Comparison of ENCODE assay signal across 8 mouse cellular contexts in genomic region chr1:181256689-181257584, GRCm38 (mm10). TPM values are rescaled to one million over a fixed set of nuclear protein-coding genes. Genes with fewer than 3 reads are reported as not detected.
A peak's percentile ranks its signal among the peaks of the same experiment; 100 is the strongest.
DNase-seq lines count a peak whose midpoint lies in the region; ATAC-seq and TF ChIP-seq lines count a peak whose summit lies in the region.

No protein-coding gene starts in this region.

- WGBS in liver, embryonic 16.5 days (ENCODE audit: insufficient replicate concordance), result 2% methylated on average over 35 of the region's 36 CpGs
- 24% methylated on average over 36 of the region's 36 CpGs for WGBS in neural tube, embryonic 12.5 days

- ATAC-seq in inflammation-experienced regulatory T-cells, adult 6 months, result peak; percentile 66
- peak; percentile 85 for ATAC-seq in liver, embryonic 16.5 days (ENCODE audit: low read depth)
- peak; percentile 57 for ATAC-seq in neural tube, embryonic 12.5 days (ENCODE audit: low FRiP score, low read depth)

- H3K9me3 ChIP-seq in liver, embryonic 16.5 days (replicated peaks; ENCODE audit: control insufficient read depth, low read length), result no peaks in the 10 kb centered on the region
- H3K9me3 ChIP-seq in neural tube, embryonic 12.5 days, result no peaks in the 10 kb centered on the region

- intact Hi-C loops in left cerebral cortex, adult 2 months (cut with DNase I), result no loop called here
- intact Hi-C loops in left cerebral cortex, postnatal 14 days (cut with DNase I), result no loop called here

- H3K4me1 ChIP-seq in liver, embryonic 16.5 days (ENCODE audit: control insufficient read depth, low read depth, low read length), result peaks cover 77% of the 10 kb centered on the region
- H3K4me1 ChIP-seq in neural tube, embryonic 12.5 days, result peaks cover 30% of the 10 kb centered on the region

- H3K4me2 ChIP-seq in liver, embryonic 16.5 days (ENCODE audit: low read depth, low read length), result peak overlapping the region; percentile 92
- peak overlapping the region; percentile 83 for H3K4me2 ChIP-seq in neural tube, embryonic 12.5 days (replicated peaks)

- H3K27me3 ChIP-seq in liver, embryonic 16.5 days (ENCODE audit: control insufficient read depth, insufficient read depth, low read depth, low read length), result no peaks in the 10 kb centered on the region
- no peaks in the 10 kb centered on the region for H3K27me3 ChIP-seq in neural tube, embryonic 12.5 days (replicated peaks)

- peak overlapping the region; percentile 64 for H3K27ac ChIP-seq in left cerebral cortex, adult 2 months
- H3K27ac ChIP-seq in liver, embryonic 16.5 days (ENCODE audit: low read length), result peak overlapping the region; percentile 99
- H3K27ac ChIP-seq in neural tube, embryonic 12.5 days, result no peak overlapping the region

- TF ChIP-seq CTCF in left cerebral cortex, adult 2 months (IDR thresholded peaks at IDR 0.05), result no peak

- peak overlapping the region; percentile 88 for H3K9ac ChIP-seq in liver, embryonic 16.5 days (ENCODE audit: low read depth, low read length)
- H3K9ac ChIP-seq in neural tube, embryonic 12.5 days, result peak overlapping the region; percentile 47

- peak overlapping the region; percentile 38 for H3K4me3 ChIP-seq in left cerebral cortex, adult 2 months
- H3K4me3 ChIP-seq in liver, embryonic 16.5 days (ENCODE audit: low read depth, low read length), result peak overlapping the region; percentile 63
- peak overlapping the region; percentile 35 for H3K4me3 ChIP-seq in neural tube, embryonic 12.5 days

- DNase-seq in left cerebral cortex, adult 2 months (ENCODE audit: extremely low spot score in 1 of 2, low spot score in 2 of 2), result peak in 1 of 2 experiments; percentile 31
- no peak for DNase-seq in left cerebral cortex, postnatal 14 days (ENCODE audit: low spot score in 2 of 2)
- DNase-seq in cerebellum, postnatal 25 days, result peak; percentile 38 to 57
- peak; percentile 89 for DNase-seq in gastrocnemius, postnatal 25 days
- DNase-seq in thymus, postnatal 10 days (ENCODE audit: low spot score in 2 of 2), result peak; percentile 45 to 47

- no peaks in the 10 kb centered on the region for H3K36me3 ChIP-seq in liver, embryonic 16.5 days (ENCODE audit: control insufficient read depth, insufficient read depth)
- no peaks in the 10 kb centered on the region for H3K36me3 ChIP-seq in neural tube, embryonic 12.5 days

RNA-seq across cellular contexts. Expression of gene Wdr26, which starts 45.1 kb away (rescaled TPM):
- 100 to 1,000 TPM; 105 to 110 TPM for total RNA-seq in left cerebral cortex, adult 2 months (2021)
- 100 to 1,000 TPM; 119 to 126 TPM for total RNA-seq in left cerebral cortex, postnatal 14 days (2021)
- total RNA-seq in gastrocnemius, postnatal 25 days (2021), result 10 to 100 TPM; 93.9 to 99.4 TPM
- polyA plus RNA-seq in inflammation-experienced regulatory T-cells, adult 6 months (2017; shearing (Covaris generic)), result 10 to 100 TPM; 40.5 to 46.9 (median 43.1) TPM
- 42.9 and 46.1 TPM in 2 replicates for polyA plus RNA-seq in liver, embryonic 16.5 days (2015; fragmentation: Nextera tagmentation; extraction: Ambion mirVana)
- polyA plus RNA-seq in neural tube, embryonic 12.5 days (2016; fragmentation: Nextera tagmentation; extraction: Ambion mirVana), result 45.9 and 51.2 TPM in 2 replicates

Comparison
In these comparisons a context has a peak if more than half of its experiments do, and no peak if none do; other contexts are left out.
1. DNase-seq: peak in cerebellum, postnatal 25 days (2 of 2), gastrocnemius, postnatal 25 days (single experiment) and thymus, postnatal 10 days (2 of 2); none in left cerebral cortex, postnatal 14 days (0 of 2).
2. Peak in every context shown above with its lines, with median percentiles within 50 percentile points of each other: H3K4me3 ChIP-seq and ATAC-seq.